Mouse (Mus musculus): ENCODE data around the gene Cfl1.
"Not testable (repeated sequence)": the region's sequence is repeated elsewhere in the genome, so short reads cannot be mapped to it uniquely, and the experiment has no call there.

The Cfl1 gene

GRCm38 (mm10) chr19:5488878-5489571, 1.2 kb upstream of the Cfl1 start:
- peak; percentile 98 to 99 for DNase-seq (ENCODE audit: low spot score in 2 of 2)

DNA sequence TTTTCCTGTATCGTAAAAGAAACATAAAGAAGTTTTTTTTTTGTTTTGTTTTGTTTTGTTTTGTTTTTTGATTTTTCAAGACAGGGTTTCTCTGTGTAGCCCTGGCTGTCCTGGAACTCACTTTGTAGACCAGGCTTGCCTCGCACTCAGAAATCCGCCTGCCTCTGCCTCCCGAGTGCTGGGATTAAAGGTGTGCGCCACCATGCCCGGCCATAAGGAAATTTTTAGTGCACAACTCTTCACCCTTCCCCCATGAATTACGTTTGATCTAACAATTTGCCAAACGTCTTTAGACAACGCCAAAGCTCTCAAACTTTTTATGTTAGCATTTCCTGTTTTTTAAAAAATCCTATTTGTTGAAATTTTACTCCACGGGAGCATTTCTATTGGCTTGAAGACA, 534 bp upstream of the Cfl1 start:
- DNase-seq (ENCODE audit: low spot score in 2 of 2) = not testable (repeated sequence)

DNA sequence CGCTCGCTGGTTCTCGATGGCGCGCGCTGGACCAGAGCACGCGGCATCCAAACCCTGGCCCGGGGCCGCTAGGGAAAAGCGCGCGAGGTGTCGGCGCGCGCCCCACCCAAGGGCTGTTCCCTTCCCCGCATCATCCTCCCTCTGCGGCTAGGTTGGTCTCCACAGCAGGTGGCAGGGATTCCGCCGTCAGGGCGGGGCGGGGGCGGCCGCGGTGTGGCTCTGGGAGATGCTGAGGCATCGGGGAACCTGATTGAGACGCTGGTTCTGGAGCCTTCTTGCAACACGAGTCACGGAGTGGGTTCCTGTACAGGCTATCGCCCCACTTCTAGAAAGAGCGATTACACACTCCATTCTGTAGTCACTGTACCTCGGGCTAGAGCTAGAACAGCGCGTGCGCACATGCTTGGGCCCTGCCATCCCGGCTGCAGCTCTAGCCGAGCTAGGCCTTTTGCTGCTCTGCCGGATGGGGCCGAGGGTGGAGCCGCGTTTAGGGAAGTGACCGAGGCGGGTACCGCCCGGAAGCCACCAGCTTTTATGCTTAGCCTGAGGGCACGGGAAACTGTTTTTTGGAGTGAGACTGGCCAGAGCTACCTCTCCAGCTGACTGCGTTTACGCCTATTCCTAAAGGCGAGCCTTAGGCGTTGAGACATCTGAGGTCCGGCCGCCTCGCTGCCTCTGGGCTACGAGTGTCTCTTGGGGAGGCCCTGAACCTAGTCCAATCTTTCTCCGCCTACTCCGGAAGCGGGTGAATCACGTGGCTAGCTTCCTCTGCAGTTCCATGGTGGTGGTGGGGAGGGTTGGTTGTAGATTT, 848 bp downstream of the Cfl1 start:
- DNase-seq (ENCODE audit: low spot score in 2 of 2) = peak; percentile 90 to 91

- no peak for DNase-seq (ENCODE audit: low spot score in 2 of 2)
Measured at GRCm38 (mm10) chr19:5492641-5493040, 2.4 kb downstream of the Cfl1 start.

DNA sequence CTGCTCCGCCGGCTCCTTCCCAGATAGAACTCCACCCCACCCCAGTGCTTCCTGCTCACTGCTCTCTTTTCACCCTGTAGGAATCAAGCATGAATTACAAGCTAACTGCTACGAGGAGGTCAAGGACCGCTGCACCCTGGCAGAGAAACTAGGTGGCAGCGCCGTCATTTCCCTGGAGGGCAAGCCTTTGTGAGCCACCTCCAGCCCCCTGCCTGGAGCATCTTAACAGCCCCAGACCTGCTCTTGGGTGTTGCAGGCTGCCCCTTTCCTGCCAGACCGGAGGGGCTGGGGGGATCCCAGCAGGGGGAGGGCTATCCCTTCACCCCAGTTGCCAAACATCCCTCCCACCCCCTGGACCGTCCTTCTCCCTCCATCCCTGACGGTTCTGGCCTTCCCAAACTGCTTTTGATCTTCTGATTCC, 3.1 kb downstream of the Cfl1 start:
- DNase-seq (ENCODE audit: low spot score in 2 of 2) = not testable (repeated sequence)

GRCm38 (mm10) chr19:5494314-5494713, 4.1 kb downstream of the Cfl1 start:
- no peak for DNase-seq (ENCODE audit: low spot score in 2 of 2)

GRCm38 (mm10) chr19:5495353-5496051, 5.2 kb downstream of the Cfl1 start:
- DNase-seq (ENCODE audit: low spot score in 2 of 2) = no peak

DNA sequence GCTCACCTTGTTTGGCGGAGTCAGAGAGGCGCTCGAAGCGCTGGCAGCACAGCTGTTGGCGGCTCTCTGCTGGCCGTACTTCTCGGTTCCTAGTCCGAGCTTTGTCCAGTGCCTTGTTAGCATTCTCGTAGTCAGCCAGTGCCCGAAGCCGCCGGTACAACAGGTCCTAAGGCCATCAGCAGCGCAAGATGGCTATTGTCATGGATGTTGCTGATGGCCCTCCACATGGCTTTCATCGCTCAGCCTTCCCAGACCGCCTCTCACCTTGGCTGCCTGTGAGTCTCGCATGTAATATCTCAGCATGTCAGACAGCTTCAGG, 5.8 kb downstream of the Cfl1 start:
- no peak for DNase-seq (ENCODE audit: low spot score in 2 of 2)

- no peak for DNase-seq (ENCODE audit: low spot score in 2 of 2)
Measured at GRCm38 (mm10) chr19:5500330-5500875, 10.1 kb downstream of the Cfl1 start.

DNA sequence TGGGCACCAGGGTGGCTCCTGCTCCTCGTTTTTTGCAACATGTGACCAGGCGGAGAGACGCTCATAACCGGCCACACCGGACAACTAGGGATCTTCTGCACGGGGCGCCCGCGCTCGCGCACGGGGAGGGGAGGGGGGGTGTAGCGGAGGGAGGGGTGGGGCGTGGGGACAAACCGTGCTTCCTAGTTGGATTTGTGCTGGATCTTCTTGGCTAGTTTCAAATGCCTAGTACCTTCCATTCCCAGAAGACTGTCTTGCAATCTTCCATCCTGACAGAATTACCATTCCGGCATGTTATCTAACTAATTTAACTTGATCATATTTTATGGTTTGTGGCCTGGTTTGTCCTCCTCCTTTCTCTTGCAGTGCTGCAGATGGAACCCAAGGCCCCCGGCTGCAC, 13.4 kb downstream of the Cfl1 start, which contains the start of gene 1700020D05Rik:
1700020D05Rik (minus strand) TSS at position 101 of the 400 bp plus-strand sequence.
- no peak for DNase-seq (ENCODE audit: low spot score in 2 of 2)

GRCm38 (mm10) chr19:5510031-5511026, 20.1 kb downstream of the Cfl1 start, which contains the start of gene Snx32:
Snx32 (minus strand) TSS chr19:5510538.
- peak; percentile 99 for DNase-seq (ENCODE audit: low spot score in 2 of 2)

DNA sequence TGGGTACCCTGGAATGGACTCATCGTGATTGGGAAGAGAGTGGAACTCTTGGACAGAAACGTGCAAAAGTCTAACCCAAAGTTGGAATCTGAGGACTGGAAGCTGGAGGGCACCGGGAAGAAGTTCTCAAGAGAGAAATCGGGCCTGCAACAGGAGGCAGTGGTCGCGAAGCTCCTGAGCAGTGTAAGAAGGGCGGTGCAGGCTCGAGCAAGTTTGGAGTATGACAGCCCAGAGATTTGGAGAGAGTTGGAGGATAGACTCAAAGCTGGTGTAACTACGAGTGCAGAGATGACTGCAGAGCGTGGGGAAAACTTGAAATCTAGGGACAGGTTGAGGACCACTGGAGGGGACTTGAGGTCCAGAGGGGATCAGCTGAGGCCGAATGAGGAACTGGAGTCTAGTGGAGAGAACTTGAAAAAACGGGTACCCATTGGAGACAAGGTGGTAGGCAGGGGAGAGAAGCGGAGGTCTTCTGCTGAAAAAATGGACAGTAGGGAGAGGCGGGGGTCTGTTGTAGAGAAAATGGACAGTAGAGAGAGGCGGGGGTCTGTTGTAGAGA, 20.9 kb downstream of the Cfl1 start:
- no peak for DNase-seq (ENCODE audit: low spot score in 2 of 2)

DNA sequence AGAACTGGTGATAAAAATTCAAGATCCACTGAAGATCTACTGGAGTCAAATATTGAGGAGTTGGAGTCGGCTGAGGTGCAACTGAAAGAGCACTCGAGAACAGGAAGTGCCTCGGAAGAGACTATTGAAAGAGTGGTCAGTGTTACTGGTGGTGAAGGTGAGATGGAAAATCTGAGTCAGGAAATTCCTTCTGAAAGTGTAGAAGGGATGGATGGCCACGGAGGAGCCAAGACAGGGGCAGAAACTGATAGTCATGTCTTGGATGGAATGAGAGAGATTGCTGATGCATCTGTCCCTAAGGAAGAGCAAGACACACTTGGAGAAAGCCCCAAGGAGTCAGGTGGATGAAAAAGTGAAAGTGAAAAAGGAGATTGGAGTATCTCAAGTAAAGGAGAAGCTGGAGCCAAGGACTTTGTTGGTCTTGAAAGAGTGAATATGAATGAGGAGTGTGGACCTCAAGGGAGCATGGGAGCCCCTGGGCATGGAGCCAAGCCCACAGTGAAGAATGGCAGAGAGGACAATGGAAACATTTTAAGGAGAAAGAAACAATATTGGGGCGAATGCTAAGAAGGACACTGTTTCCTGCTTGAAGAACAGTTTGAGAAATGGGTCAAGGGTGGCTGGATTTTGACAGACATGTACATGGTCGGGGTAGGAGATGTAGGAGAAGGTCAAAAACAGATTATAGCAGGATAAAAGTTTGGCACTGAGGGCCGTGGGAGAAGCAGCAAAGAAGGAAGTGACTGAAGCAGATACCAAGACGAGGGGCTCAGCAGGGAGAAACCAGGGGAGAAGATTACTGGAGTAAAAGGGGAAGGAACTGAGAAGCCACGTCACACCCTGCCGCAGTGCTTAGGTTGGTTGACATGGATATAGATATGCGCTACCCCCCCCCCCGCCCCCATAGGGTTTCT, 22.1 kb downstream of the Cfl1 start:
- peak; percentile 61 to 70 for DNase-seq (ENCODE audit: low spot score in 2 of 2)

- DNase-seq (ENCODE audit: low spot score in 2 of 2) = no peak
Measured at GRCm38 (mm10) chr19:5513005-5513349, 22.7 kb downstream of the Cfl1 start.

DNA sequence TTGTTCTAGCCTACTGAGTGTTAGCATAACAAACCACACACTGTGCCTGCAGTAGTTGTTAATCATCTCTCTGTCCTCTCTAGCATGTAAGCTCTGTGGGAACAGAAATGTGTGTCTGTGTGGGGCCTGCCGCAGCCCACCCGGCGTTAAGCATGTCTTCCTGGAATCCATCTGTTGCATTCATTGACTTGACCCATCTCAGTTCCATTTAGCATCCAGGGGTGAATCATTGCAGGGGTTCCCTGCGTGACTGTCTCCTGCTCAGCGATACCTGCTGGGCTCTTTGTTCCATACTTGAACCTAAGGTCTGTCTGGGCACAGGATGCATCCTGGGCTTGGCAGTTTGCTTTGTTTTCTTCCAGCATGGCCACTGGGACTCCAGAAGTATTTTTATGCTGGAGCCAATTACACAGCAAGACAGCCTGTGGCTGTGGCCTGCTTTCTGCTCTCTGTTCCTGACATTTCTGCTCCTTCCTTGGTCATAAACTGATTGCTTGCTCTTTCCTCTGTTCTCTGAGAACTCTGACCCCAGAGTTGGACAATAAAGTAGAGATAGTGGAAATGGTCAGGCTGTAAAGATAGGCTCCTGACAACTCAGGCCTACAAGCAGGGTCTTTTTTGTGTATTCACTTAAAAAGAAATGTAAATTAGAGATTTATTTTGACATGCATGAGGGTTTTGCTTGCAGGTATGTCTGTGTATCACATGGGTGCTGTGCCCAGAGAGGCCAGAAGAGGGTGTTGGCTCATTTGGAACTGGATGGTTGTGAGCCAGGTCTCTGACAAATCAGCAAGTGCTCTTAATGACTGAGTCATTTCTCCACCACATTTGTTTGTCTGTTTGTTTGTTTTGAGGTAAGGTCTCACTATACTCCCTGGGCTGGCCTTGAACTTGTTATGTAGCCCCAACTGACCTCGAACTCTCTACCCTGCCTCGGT, 25.9 kb downstream of the Cfl1 start:
- no peak for DNase-seq (ENCODE audit: low spot score in 2 of 2)

DNA sequence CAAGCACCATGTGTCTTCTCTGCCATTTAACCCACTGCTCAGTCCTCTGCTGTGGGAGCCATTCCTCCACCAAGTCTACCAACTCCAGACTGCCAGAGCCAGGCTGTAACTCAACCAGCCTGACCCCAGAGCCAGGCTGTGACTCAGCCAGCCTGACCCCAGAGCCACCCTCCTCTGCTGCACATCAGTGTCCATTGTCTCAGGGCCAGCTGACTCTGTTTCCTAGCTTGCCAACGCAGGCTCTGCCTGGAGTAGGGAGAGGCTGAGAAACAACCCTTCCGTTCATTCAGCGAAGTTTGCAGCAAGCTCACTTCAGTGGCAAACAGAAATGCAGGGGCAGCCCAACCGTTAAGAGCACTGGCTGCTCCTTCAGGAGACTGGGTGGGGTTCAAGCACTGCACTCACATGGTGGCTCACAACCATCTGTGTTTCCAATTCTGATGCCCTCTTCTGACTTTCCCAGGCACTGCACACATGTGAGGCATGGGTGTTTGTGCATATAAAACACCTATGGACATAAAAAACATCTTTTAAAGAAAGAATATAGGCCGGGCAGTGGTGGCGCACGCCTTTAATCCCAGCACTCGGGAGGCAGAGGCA, 26.8 kb downstream of the Cfl1 start:
- no peak for DNase-seq (ENCODE audit: low spot score in 2 of 2)

- DNase-seq (ENCODE audit: low spot score in 2 of 2) = no peak
Measured at GRCm38 (mm10) chr19:5518721-5519120, 28.5 kb downstream of the Cfl1 start.

DNA sequence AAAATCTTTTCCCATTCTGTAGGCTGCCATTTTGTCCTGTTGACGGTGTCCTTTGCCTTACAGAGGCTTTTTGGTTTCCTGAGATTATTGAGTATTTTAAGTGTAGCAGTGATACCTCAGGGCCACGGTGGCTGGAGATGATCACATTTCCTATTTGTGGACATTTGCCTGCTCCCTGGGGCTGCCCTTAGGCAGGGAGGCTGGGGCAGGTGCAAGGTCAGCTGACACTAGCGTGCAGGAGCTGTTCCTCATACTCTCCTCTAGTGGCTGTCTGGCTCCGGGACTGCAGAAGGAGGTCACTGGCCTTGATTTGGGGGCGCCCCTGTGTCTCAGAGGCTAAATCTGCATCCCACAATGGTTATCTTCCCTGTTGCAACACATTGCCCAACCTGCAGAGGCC, 34.9 kb downstream of the Cfl1 start:
- DNase-seq (ENCODE audit: low spot score in 2 of 2) = no peak
